Mouse (Mus musculus): Measurements from ENCODE around the gene Bsn. TPM values are rescaled to one million over a fixed set of nuclear protein-coding genes. Genes with fewer than 3 reads are reported as not detected.

Bsn gene
- polyA plus RNA-seq, 1 experiment, result 3.0 TPM

DNA sequence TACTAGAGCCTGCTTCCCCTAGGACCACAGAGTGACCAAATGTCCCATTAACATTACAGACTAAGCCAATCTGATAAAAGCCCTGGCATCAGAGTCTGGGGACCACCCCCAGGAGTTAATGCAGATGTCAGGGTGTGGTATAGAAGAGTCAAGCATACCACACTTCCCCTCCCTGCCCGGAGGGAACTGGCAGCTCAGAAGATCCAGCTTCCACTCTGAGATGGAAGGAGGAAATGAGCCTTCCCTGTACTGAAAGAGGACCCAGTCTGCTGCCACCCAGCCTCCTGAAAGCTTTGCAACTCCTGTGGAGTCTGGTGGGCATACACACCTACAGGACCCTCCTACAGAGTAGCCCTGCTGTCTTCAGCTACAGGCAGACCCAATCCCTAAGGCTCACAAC, 135.1 kb downstream of the Bsn start:
- Histone ChIP-seq H3K4me3 (ENCODE audit: insufficient read depth, low read length) (no peak overlapping the region), H3K4me1 (ENCODE audit: control insufficient read depth, insufficient read depth, low read length) (peaks cover 25% of the 10 kb centered on the region), H3K27ac (ENCODE audit: insufficient read depth, low read depth, low read length) (0 out of 2 replicates have a peak overlapping the region, but pooled peaks have one; percentile 14)
- TF ChIP-seq CTCF (IDR thresholded peaks at IDR 0.05; ENCODE audit: low read depth, low read length) (no peak), POLR2A (IDR thresholded peaks at IDR 0.05; ENCODE audit: borderline replicate concordance, low read depth, low read length) (no peak)

DNA sequence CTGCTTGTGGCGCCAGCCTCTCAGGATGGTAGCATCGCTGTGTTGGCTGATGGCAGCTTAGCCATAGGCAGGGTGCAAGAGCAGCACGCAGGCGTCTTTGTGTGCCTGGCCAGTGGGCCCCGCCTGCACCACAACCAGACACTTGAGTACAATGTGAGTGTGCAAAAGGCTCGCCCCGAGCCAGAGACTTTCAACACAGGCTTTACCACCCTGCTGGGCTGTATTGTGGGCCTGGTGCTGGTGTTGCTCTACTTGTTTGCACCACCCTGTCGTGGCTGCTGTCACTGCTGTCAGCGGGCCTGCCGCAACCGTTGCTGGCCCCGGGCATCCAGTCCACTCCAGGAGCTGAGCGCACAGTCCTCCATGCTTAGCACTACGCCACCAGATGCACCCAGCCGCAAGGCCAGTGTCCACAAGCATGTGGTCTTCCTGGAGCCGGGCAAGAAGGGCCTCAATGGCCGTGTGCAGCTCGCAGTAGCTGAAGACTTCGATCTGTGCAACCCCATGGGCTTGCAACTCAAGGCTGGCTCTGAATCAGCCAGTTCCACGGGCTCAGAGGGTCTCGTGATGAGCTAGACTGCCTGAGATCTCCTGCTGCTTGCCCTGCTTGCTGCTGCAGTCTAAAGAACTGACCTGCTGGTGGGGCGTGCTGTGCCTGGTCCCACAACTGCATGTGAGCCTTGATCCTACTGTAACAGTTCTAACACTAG, 135.7 kb downstream of the Bsn start:
- no peak for TF ChIP-seq POLR2A (IDR thresholded peaks at IDR 0.05; ENCODE audit: borderline replicate concordance, low read depth, low read length)
- no peak for TF ChIP-seq CTCF (IDR thresholded peaks at IDR 0.05; ENCODE audit: low read depth, low read length)
- 0 out of 2 replicates have a peak overlapping the region, but pooled peaks have one; percentile 6 for H3K27ac ChIP-seq (ENCODE audit: insufficient read depth, low read depth, low read length)
- no peak overlapping the region for H3K4me3 ChIP-seq (ENCODE audit: insufficient read depth, low read length)
- peaks cover 27% of the 10 kb centered on the region for H3K4me1 ChIP-seq (ENCODE audit: control insufficient read depth, insufficient read depth, low read length)

DNA sequence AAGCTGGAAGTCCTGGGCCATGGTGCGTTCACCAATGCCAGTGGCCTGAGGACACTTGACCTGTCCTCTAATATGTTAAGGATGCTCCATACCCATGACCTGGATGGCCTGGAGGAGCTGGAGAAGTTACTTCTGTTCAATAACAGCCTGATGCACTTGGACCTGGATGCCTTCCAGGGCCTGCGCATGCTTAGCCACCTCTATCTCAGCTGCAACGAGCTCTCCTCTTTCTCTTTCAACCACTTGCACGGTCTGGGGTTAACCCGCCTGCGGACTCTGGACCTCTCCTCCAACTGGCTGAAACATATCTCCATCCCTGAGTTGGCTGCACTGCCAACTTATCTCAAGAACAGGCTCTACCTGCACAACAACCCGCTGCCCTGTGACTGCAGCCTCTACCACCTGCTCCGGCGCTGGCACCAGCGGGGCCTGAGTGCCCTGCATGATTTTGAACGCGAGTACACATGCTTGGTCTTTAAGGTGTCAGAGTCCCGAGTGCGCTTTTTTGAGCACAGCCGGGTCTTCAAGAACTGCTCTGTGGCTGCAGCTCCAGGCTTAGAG, 136.4 kb downstream of the Bsn start:
- Histone ChIP-seq H3K27ac (ENCODE audit: insufficient read depth, low read depth, low read length) (no peak overlapping the region), H3K4me3 (ENCODE audit: insufficient read depth, low read length) (no peak overlapping the region), H3K4me1 (ENCODE audit: control insufficient read depth, insufficient read depth, low read length) (peaks cover 27% of the 10 kb centered on the region)
- TF ChIP-seq POLR2A (IDR thresholded peaks at IDR 0.05; ENCODE audit: borderline replicate concordance, low read depth, low read length), result no peak
- no peak for TF ChIP-seq CTCF (IDR thresholded peaks at IDR 0.05; ENCODE audit: low read depth, low read length)

DNA sequence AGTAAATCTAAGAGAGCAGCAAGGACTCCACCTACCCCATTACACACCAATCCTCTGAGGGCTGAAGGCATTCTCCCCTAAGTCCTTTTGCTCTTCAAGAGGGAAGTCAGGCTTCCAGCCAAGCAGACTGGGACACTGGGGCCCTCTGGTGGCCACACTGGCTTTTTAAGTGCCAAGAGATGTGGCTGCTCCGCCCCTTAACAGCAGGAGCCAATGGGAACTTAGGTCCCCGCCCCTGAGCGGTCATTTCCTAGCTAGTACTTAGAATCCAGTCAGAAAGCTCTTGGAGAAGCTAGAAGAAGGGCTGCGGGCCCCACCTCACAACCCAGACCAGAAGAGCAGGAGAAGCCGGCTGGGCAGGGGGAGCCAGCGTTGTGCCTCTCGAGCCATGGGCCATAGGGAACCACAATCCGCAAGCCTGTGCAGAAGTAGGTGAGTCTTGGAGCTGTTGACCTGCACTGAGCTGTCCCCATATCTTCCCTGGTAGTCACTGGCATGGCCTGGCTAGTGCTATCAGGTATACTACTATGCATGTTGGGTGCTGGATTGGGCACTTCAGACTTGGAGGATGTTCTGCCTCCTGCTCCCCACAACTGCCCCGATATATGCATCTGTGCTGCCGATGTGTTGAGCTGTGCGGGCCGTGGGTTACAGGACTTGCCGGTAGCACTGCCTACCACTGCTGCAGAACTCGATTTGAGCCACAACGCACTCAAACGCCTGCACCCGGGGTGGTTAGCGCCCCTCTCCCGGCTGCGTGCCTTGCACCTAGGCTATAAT, 137.1 kb downstream of the Bsn start, which contains the start of gene Amigo3:
Gene Amigo3 (plus strand): TSS at position 275 of the 780 bp plus-strand sequence.
- TF ChIP-seq POLR2A (IDR thresholded peaks at IDR 0.05; ENCODE audit: borderline replicate concordance, low read depth, low read length), result no peak
- peak; percentile 62 for TF ChIP-seq CTCF (IDR thresholded peaks at IDR 0.05; ENCODE audit: low read depth, low read length)

DNA sequence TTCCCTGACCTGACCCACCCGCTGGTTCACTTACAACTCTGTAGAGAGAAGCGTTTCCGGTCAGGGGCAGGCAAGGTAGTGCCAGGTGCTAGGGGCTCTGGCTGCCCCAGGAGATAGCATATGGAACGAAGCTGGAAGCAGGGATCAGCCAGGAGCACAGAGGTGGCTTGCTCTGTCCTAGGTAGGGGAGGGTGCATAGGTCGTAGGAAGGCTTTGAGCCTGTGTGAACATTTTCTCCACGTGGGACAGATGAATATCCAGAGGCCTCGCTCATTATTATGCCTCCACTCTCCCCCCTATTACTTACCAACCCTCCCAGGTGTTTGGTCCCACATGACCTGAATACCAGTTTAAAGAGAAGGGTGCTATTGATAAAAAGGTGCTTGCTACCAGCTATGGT, 137.8 kb downstream of the Bsn start:
- no peak for TF ChIP-seq POLR2A (IDR thresholded peaks at IDR 0.05; ENCODE audit: borderline replicate concordance, low read depth, low read length)
- TF ChIP-seq CTCF (IDR thresholded peaks at IDR 0.05; ENCODE audit: low read depth, low read length), result no peak
- Histone ChIP-seq H3K4me1 (ENCODE audit: control insufficient read depth, insufficient read depth, low read length) (peaks cover 30% of the 10 kb centered on the region), H3K4me3 (ENCODE audit: insufficient read depth, low read length) (no peak overlapping the region), H3K27ac (ENCODE audit: insufficient read depth, low read depth, low read length) (no peak overlapping the region)

More for the DNA sequence above, 137.1 kb downstream of the Bsn start, which contains the start of gene Amigo3:
- peaks cover 27% of the 10 kb centered on the region for H3K4me1 ChIP-seq (ENCODE audit: control insufficient read depth, insufficient read depth, low read length)
- no peak within 1 kb of the TSS for H3K4me3 ChIP-seq (ENCODE audit: insufficient read depth, low read length)
- H3K27ac ChIP-seq (ENCODE audit: insufficient read depth, low read depth, low read length), result no peak within 1 kb of the TSS

DNA sequence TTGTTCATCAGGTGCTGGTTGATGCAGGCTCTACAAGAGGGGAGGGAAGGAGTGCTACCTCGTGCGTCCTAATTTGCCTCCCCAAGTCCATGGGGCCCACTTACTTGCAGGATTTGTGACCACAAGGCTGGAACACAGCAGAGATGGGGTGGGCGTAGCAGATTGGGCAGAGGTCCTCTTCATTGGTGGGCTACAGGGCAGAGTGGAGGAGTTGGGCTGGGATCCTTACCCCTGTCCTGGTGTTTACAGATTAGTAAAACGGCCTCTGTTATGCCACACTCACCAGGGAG, 138.3 kb downstream of the Bsn start:
- no peak overlapping the region for H3K4me3 ChIP-seq (ENCODE audit: insufficient read depth, low read length)
- H3K27ac ChIP-seq (ENCODE audit: insufficient read depth, low read depth, low read length), result no peak overlapping the region
- TF ChIP-seq CTCF (IDR thresholded peaks at IDR 0.05; ENCODE audit: low read depth, low read length), result no peak
- no peak for TF ChIP-seq POLR2A (IDR thresholded peaks at IDR 0.05; ENCODE audit: borderline replicate concordance, low read depth, low read length)
- H3K4me1 ChIP-seq (ENCODE audit: control insufficient read depth, insufficient read depth, low read length), result peaks cover 30% of the 10 kb centered on the region

DNA sequence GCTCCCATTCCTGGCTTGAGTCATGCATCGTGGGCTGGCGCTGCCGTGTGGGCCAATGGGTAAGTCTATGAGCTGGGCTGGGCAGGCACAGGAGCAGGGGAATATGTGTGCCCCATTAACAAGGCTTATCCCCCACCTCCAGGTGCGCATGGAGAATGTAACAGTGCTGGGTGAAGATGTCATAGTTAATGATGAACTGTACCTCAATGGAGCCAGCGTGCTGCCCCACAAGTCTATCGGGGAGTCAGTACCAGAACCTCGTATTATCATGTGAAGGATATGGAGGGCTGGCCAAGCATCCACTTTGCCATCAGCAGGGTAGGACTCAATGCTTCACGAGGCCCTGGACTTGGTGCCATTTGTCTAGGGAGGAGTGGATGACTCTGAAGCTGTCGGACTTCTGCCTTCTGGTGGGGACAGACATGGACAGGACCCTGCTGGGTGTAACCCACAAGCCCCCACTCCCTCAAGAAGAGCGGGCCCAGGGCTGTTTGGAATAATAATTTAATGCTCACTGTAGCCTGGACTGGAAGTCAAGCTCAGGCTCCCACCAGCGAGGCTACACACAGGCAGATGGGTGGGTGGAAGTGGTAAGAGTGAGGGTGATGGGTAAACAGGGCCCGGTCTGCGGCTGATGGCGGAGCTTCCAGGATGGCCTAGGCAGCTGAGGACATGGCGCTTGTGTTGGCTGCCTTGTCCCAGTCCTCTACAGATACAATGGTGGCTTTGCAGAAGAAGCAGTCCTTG, 138.8 kb downstream of the Bsn start:
- Histone ChIP-seq H3K27ac (ENCODE audit: insufficient read depth, low read depth, low read length) (no peak overlapping the region), H3K4me3 (ENCODE audit: insufficient read depth, low read length) (no peak overlapping the region)

DNA sequence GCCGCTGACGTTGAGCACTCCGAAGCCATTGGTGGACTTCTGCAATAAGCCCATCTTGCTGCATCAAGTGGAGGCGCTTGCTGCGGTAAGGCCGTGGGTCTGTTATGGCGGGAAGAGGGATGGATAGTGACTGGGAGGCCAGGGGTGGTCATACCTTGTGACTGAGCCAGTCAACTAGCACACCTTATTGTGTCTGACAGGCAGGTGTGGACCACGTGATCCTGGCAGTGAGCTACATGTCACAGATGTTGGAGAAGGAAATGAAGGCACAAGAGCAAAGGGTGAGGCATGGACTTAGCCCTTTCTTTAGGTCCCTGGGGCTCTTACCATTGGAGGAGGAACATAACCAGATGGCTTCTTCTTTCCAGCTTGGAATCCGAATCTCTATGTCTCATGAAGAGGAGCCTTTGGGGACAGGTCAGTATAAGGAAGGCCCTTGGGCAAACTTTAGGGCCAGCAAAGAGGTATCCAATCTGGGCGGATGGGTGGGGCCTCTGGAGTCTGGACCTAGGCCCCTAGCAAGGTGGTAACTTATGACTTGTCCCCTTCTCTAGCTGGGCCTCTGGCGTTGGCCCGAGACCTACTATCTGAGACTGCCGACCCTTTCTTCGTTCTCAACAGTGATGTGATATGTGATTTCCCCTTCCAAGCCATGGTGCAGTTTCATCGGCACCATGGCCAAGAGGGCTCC, 140.5 kb downstream of the Bsn start:
- Histone ChIP-seq H3K4me1 (ENCODE audit: control insufficient read depth, insufficient read depth, low read length) (peaks cover 17% of the 10 kb centered on the region), H3K4me3 (ENCODE audit: insufficient read depth, low read length) (peak overlapping the region; percentile 69), H3K27ac (ENCODE audit: insufficient read depth, low read depth, low read length) (no peak overlapping the region)
- no peak for TF ChIP-seq POLR2A (IDR thresholded peaks at IDR 0.05; ENCODE audit: borderline replicate concordance, low read depth, low read length)
- no peak for TF ChIP-seq CTCF (IDR thresholded peaks at IDR 0.05; ENCODE audit: low read depth, low read length)

More for the DNA sequence above, 138.8 kb downstream of the Bsn start:
- peaks cover 30% of the 10 kb centered on the region for H3K4me1 ChIP-seq (ENCODE audit: control insufficient read depth, insufficient read depth, low read length)
- no peak for TF ChIP-seq POLR2A (IDR thresholded peaks at IDR 0.05; ENCODE audit: borderline replicate concordance, low read depth, low read length)
- no peak for TF ChIP-seq CTCF (IDR thresholded peaks at IDR 0.05; ENCODE audit: low read depth, low read length)

DNA sequence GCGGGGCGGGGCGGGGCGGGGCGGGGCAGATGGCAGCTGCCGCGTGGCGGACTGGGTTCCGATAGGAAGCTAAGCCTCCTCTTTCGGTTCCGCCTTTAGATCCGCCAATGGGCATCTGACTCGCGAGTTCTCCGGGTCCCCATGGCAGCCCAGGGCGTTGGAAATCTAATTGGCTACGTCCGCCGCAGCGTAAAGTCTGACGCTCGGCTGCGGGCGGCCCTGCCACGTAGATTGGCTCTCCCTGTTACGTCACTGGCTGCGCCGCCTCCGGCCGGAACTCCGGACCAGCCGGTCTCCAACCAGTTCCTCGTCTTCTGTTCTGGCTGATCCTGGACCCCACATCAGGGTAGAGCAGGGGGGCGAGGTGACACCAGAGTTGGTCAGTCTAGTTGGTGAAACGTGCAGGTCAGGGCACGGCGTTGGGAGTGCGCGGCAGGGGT, 141.1 kb downstream of the Bsn start, which contains the start of gene Gmppb:
Gene Gmppb (plus strand): TSS at position 227 of the 440 bp plus-strand sequence.
- Histone ChIP-seq H3K4me3 (ENCODE audit: insufficient read depth, low read length) (peak within 1 kb of the TSS; percentile 69), H3K4me1 (ENCODE audit: control insufficient read depth, insufficient read depth, low read length) (peaks cover 14% of the 10 kb centered on the region), H3K27ac (ENCODE audit: insufficient read depth, low read depth, low read length) (peak within 1 kb of the TSS; percentile 35)
- TF ChIP-seq CTCF (IDR thresholded peaks at IDR 0.05; ENCODE audit: low read depth, low read length) (no peak), POLR2A (IDR thresholded peaks at IDR 0.05; ENCODE audit: borderline replicate concordance, low read depth, low read length) (no peak)
